Mouse (Mus musculus) heart, adult 2 months (tissue): ENCODE results near the gene Dab2.

Source experiments
- CTCF ChIP-seq: fragments of 200-600 bp; IDR thresholded peaks from 2 replicates; pipeline ENCODE4 v1.8.1; 2022; ENCODE audit warnings: antibody characterized with exemption, mild to moderate bottlenecking, moderate library complexity
- EP300 ChIP-seq: fragments of 200-500 bp; IDR thresholded peaks from 2 replicates; pipeline ENCODE4 v1.6.1; 2011; ENCODE audit warnings: low read depth, low read length, control low read depth; ENCODE audit not compliant: insufficient read depth

GRCm38 (mm10) chr15:6400115-6400514 is 100.5 kb downstream of the Dab2 start:
- no peak for TF ChIP-seq CTCF
- TF ChIP-seq EP300, result no peak
